9 mouse cellular contexts compared by ENCODE assay signal in genomic region chr10:75251011-75251410, GRCm38 (mm10). TPM values are rescaled to one million over a fixed set of nuclear protein-coding genes. Genes with fewer than 3 reads are reported as not detected.
DNase-seq lines count a peak whose midpoint lies in the region; ATAC-seq and TF ChIP-seq lines count a peak whose summit lies in the region.
"Had no signal": no experiment of that assay in that cellular context is flagged by ENCODE, and none has a peak within 500 bp of the region (broad histone marks: within the 10 kb centered on the region; RNA-seq: fewer than 3 reads in every experiment).

No protein-coding gene starts in this region.

- no peak overlapping the region for H3K9ac ChIP-seq in intestine, postnatal 0 days (ENCODE audit: low read depth, low read length)
- H3K9ac ChIP-seq in intestine, embryonic 15.5 days = no peak overlapping the region
- no peak overlapping the region for H3K9ac ChIP-seq in heart, embryonic 16.5 days (ENCODE audit: low read length)
- H3K9ac ChIP-seq: heart, embryonic 15.5 days had no signal

- H3K36me3 ChIP-seq in intestine, postnatal 0 days (ENCODE audit: control insufficient read depth, insufficient read depth) = peaks cover 59% of the 10 kb centered on the region
- H3K36me3 ChIP-seq in intestine, embryonic 15.5 days = peaks cover 9% of the 10 kb centered on the region; the same call in 1 of the 2 replicates
- H3K36me3 ChIP-seq in heart, embryonic 16.5 days (ENCODE audit: control insufficient read depth, insufficient read depth) = peaks cover 24% of the 10 kb centered on the region

- H3K27me3 ChIP-seq in intestine, postnatal 0 days (replicated peaks; ENCODE audit: control insufficient read depth, insufficient read depth, low read length) = no peaks in the 10 kb centered on the region
- H3K27me3 ChIP-seq in intestine, embryonic 15.5 days (replicated peaks) = no peaks in the 10 kb centered on the region
- no peaks in the 10 kb centered on the region for H3K27me3 ChIP-seq in heart, embryonic 16.5 days (ENCODE audit: control insufficient read depth, insufficient read depth, low read length)
- H3K27me3 ChIP-seq: heart, embryonic 15.5 days had no signal

- H3K27ac ChIP-seq in intestine, postnatal 0 days (ENCODE audit: low read depth, low read length) = no peak overlapping the region
- H3K27ac ChIP-seq in intestine, embryonic 15.5 days = no peak overlapping the region
- H3K27ac ChIP-seq in heart, embryonic 16.5 days (ENCODE audit: low read length) = no peak overlapping the region
- H3K27ac ChIP-seq: heart, embryonic 15.5 days had no signal

- 55% methylated on average over 2 of the region's 2 CpGs for WGBS in intestine, postnatal 0 days
- 64% methylated on average over 2 of the region's 2 CpGs for WGBS in intestine, embryonic 15.5 days
- 44% methylated on average over 2 of the region's 2 CpGs for WGBS in heart, embryonic 16.5 days

- H3K4me2 ChIP-seq in intestine, postnatal 0 days (replicated peaks; ENCODE audit: low read depth) = no peak overlapping the region
- no peak overlapping the region for H3K4me2 ChIP-seq in intestine, embryonic 15.5 days (replicated peaks)
- H3K4me2 ChIP-seq in heart, embryonic 16.5 days (ENCODE audit: low read depth, low read length) = no peak overlapping the region
- H3K4me2 ChIP-seq: heart, embryonic 15.5 days had no signal

- ATAC-seq in intestine, postnatal 0 days = no peak
- no peak for ATAC-seq in intestine, embryonic 15.5 days
- peak; percentile 69; the same call in 1 of the 2 replicates for ATAC-seq in heart, embryonic 16.5 days (replicated peaks; ENCODE audit: extremely low read depth, insufficient read depth, low FRiP score)
- no peak for ATAC-seq in activated CD4-positive, CD25-positive, alpha-beta regulatory T cell, adult 4 months

- no peaks in the 10 kb centered on the region for H3K9me3 ChIP-seq in intestine, postnatal 0 days (ENCODE audit: control insufficient read depth)
- H3K9me3 ChIP-seq in intestine, embryonic 15.5 days = no peaks in the 10 kb centered on the region
- no peaks in the 10 kb centered on the region for H3K9me3 ChIP-seq in heart, embryonic 16.5 days (replicated peaks; ENCODE audit: control insufficient read depth, low read length)
- H3K9me3 ChIP-seq: heart, embryonic 15.5 days had no signal

- no peak overlapping the region for H3K4me3 ChIP-seq in intestine, postnatal 0 days (ENCODE audit: low read depth, low read length)
- no peak overlapping the region for H3K4me3 ChIP-seq in intestine, embryonic 15.5 days (replicated peaks)
- H3K4me3 ChIP-seq in heart, embryonic 16.5 days (ENCODE audit: low read length) = no peak overlapping the region
- H3K4me3 ChIP-seq: heart, embryonic 15.5 days had no signal

- peak; percentile 84 for TF ChIP-seq CTCF in intestine, postnatal 0 days (IDR thresholded peaks at IDR 0.05; ENCODE audit: low read depth)

- DNase-seq in adrenal gland, postnatal 36 days = peak; percentile 22 to 28
- DNase-seq in adrenal gland, postnatal 4 days (ENCODE audit: low spot score in 2 of 2) = no peak
- peak; percentile 57 for DNase-seq in 416B (ENCODE audit: low read depth)
- DNase-seq in layer of hippocampus, postnatal 10 days (ENCODE audit: low spot score in 2 of 2) = no peak

- H3K4me1 ChIP-seq in intestine, postnatal 0 days (replicated peaks; ENCODE audit: control insufficient read depth, insufficient read depth, low read length) = no peaks in the 10 kb centered on the region
- H3K4me1 ChIP-seq in intestine, embryonic 15.5 days (replicated peaks) = no peaks in the 10 kb centered on the region
- H3K4me1 ChIP-seq in heart, embryonic 16.5 days (ENCODE audit: control insufficient read depth, insufficient read depth, low read length) = peaks cover 12% of the 10 kb centered on the region

RNA-seq across cellular contexts. Expression of gene Specc1l, which starts 39.1 kb away (rescaled TPM):
- 10 to 100 TPM; 53.8 to 63.4 TPM for total RNA-seq in adrenal gland, postnatal 36 days (2021)
- 10 to 100 TPM; 65.2 to 65.7 TPM for total RNA-seq in adrenal gland, postnatal 4 days (2021)
- 13.0 and 14.2 TPM in 2 replicates for polyA plus RNA-seq in intestine, postnatal 0 days (2015; fragmentation: Nextera tagmentation; extraction: Ambion mirVana)
- polyA plus RNA-seq in intestine, embryonic 15.5 days (2015; fragmentation: Nextera tagmentation; extraction: Ambion mirVana) = 25.8 and 27.4 TPM in 2 replicates
- polyA plus RNA-seq in heart, embryonic 16.5 days (2015; fragmentation: Nextera tagmentation; extraction: Ambion mirVana) = 20.4 and 25.8 TPM in 2 replicates
- 10 to 100 TPM; 10.4 to 14.0 TPM for polyA plus RNA-seq in activated CD4-positive, CD25-positive, alpha-beta regulatory T cell, adult 4 months (2017; shearing (Covaris generic))
- 10 to 100 TPM; 45.9 to 47.3 TPM for total RNA-seq in layer of hippocampus, postnatal 10 days (2021)

Comparison
In these comparisons a context has a peak if more than half of its experiments do, and no peak if none do; other contexts are left out.
1. DNase-seq: peak in adrenal gland, postnatal 36 days (2 of 2) and 416B (single experiment); none in adrenal gland, postnatal 4 days (0 of 2) and layer of hippocampus, postnatal 10 days (0 of 2).